Mouse (Mus musculus): ENCODE measurements around the gene Wipi1. TPM values are rescaled to one million over a fixed set of nuclear protein-coding genes. Genes with fewer than 3 reads are reported as not detected.

The Wipi1 gene
- total RNA-seq, 2 experiments from 2014 or later = 22.4 to 23.5 TPM

GRCm38 (mm10) chr11:109536939-109537338 lies 74.8 kb downstream of the Wipi1 start:
- no peak for DNase-seq

DNA sequence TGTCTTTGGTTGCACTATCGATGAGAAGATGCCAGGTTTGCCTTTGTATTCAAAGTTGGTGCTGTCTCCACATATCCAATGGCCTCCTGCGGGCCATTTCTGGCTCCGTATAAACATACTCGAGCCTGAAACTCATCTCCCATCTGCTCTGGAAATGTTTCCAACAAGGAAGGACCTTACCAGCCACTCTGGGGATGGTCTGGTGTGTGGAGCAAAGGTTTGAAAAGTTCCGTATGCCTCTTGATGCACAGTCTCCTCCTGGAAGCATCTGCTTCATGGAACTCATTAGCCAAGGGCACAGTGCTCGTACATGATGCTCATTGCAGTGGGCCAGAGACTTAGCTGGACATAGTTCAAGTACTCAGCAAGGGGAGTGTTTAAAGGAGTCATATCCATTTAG lies 75.8 kb downstream of the Wipi1 start:
- DNase-seq = no peak

- DNase-seq = peak; percentile 3 to 32
Measured at GRCm38 (mm10) chr11:109530030-109530429, 81.7 kb downstream of the Wipi1 start.

- DNase-seq = no peak
Measured at GRCm38 (mm10) chr11:109525571-109525970, 86.2 kb downstream of the Wipi1 start.

DNA sequence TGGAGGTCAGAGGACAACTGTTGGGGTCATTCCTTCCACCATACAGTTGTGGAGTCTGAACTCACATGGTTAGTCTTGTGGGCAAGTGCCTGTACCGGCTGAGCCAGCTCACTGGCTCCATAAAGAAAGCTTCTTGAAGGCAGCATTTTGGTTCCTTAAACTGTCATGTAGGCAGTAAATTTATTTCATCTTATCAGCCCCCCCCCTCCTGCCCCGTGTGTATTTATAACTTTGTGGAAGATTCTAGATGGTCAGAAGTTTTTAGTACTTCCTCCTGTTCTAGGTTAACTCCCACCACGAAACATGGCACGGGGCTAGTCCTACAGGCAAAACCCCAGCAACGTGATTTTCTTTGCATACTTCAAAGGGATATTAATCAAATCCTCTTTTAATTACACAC lies 86.9 kb downstream of the Wipi1 start:
- DNase-seq = no peak

Other genes with a start within 250 kb of the Wipi1 start
- 10 to 100 TPM; 53.5 to 54.8 TPM for gene Gna13, start 249.1 kb downstream of the Wipi1 start, total RNA-seq (2021)
- gene 9930022D16Rik, start 198.1 kb downstream of the Wipi1 start, total RNA-seq (2021) = not detected
- gene Amz2, start 186.0 kb downstream of the Wipi1 start, total RNA-seq (2021) = 10 to 100 TPM; 60.4 to 60.6 TPM
- 10 to 100 TPM in 1 of 2 experiments, 1 to 10 TPM in 1; 9.6 to 12.2 TPM for gene Arsg, start 138.6 kb downstream of the Wipi1 start, total RNA-seq (2021)
- 1 to 10 TPM; 5.2 to 6.2 TPM for gene Slc16a6, start 138.4 kb downstream of the Wipi1 start, total RNA-seq (2021)
- gene Prkar1a, start 37.4 kb upstream of the Wipi1 start, total RNA-seq (2021) = 100 to 1,000 TPM; 533 to 590 TPM
- 10 to 100 TPM; 13.7 to 14.6 TPM for gene Fam20a, start 110.3 kb upstream of the Wipi1 start, total RNA-seq (2021)
- gene 1700012B07Rik, start 216.1 kb upstream of the Wipi1 start, total RNA-seq (2021) = not detected